Mouse (Mus musculus): ENCODE measurements around the gene Anxa5. TPM values are rescaled to one million over a fixed set of nuclear protein-coding genes. Genes with fewer than 3 reads are reported as not detected.

Anxa5 gene
- polyA plus RNA-seq, 1 experiment from 2014 or later = 75.8 TPM

GRCm38 (mm10) chr3:36446918-36447317 is 28.8 kb downstream of the Anxa5 start:
- ATAC-seq (ENCODE audit: low FRiP score) (no peak), DNase-seq (ENCODE audit: low spot score) (no peak)
- 79% methylated on average over 6 of the region's 6 CpGs for WGBS
- Histone ChIP-seq H3K27ac (no peak overlapping the region), H3K4me3 (replicated peaks; ENCODE audit: low read length) (no peak overlapping the region), H3K4me1 (replicated peaks; ENCODE audit: control insufficient read depth, insufficient read depth, low read length) (no peaks in the 10 kb centered on the region), H3K27me3 (ENCODE audit: control insufficient read depth, insufficient read depth, low read length) (no peaks in the 10 kb centered on the region), H3K9me3 (ENCODE audit: control insufficient read depth, low read length) (no peaks in the 10 kb centered on the region), H3K36me3 (replicated peaks; ENCODE audit: control insufficient read depth, insufficient read depth) (no peaks in the 10 kb centered on the region), H3K4me2 (replicated peaks) (no peak overlapping the region), H3K9ac (no peak overlapping the region)

- Histone ChIP-seq H3K4me1 (replicated peaks; ENCODE audit: control insufficient read depth, insufficient read depth, low read length) (no peaks in the 10 kb centered on the region), H3K9ac (no peak overlapping the region), H3K9me3 (ENCODE audit: control insufficient read depth, low read length) (no peaks in the 10 kb centered on the region), H3K4me3 (replicated peaks; ENCODE audit: low read length) (no peak overlapping the region), H3K4me2 (replicated peaks) (no peak overlapping the region), H3K27me3 (ENCODE audit: control insufficient read depth, insufficient read depth, low read length) (no peaks in the 10 kb centered on the region), H3K36me3 (replicated peaks; ENCODE audit: control insufficient read depth, insufficient read depth) (no peaks in the 10 kb centered on the region), H3K27ac (no peak overlapping the region)
- WGBS = 81% methylated on average over 5 of the region's 5 CpGs
- DNase-seq (ENCODE audit: low spot score) (no peak), ATAC-seq (ENCODE audit: low FRiP score) (no peak)
Measured at GRCm38 (mm10) chr3:36446506-36446905, 29.2 kb downstream of the Anxa5 start.

GRCm38 (mm10) chr3:36446041-36446440 is 29.7 kb downstream of the Anxa5 start:
- Histone ChIP-seq H3K4me3 (replicated peaks; ENCODE audit: low read length) (no peak overlapping the region), H3K4me1 (replicated peaks; ENCODE audit: control insufficient read depth, insufficient read depth, low read length) (no peaks in the 10 kb centered on the region), H3K36me3 (replicated peaks; ENCODE audit: control insufficient read depth, insufficient read depth) (no peaks in the 10 kb centered on the region), H3K27me3 (ENCODE audit: control insufficient read depth, insufficient read depth, low read length) (no peaks in the 10 kb centered on the region), H3K9me3 (ENCODE audit: control insufficient read depth, low read length) (no peaks in the 10 kb centered on the region), H3K27ac (no peak overlapping the region), H3K9ac (no peak overlapping the region), H3K4me2 (replicated peaks) (no peak overlapping the region)
- ATAC-seq (ENCODE audit: low FRiP score) = no peak
- no peak for DNase-seq (ENCODE audit: low spot score)
- WGBS = 95% methylated on average over 3 of the region's 3 CpGs

GRCm38 (mm10) chr3:36442426-36442825 is 33.3 kb downstream of the Anxa5 start:
- DNase-seq (ENCODE audit: low spot score) = peak; percentile 93
- Histone ChIP-seq H3K4me2 (replicated peaks) (no peak overlapping the region), H3K4me3 (replicated peaks; ENCODE audit: low read length) (no peak overlapping the region), H3K9ac (no peak overlapping the region), H3K27ac (no peak overlapping the region), H3K4me1 (replicated peaks; ENCODE audit: control insufficient read depth, insufficient read depth, low read length) (no peaks in the 10 kb centered on the region), H3K27me3 (ENCODE audit: control insufficient read depth, insufficient read depth, low read length) (no peaks in the 10 kb centered on the region), H3K9me3 (ENCODE audit: control insufficient read depth, low read length) (no peaks in the 10 kb centered on the region), H3K36me3 (replicated peaks; ENCODE audit: control insufficient read depth, insufficient read depth) (no peaks in the 10 kb centered on the region)
- ATAC-seq (ENCODE audit: low FRiP score) = peak; percentile 75
- WGBS = 0% methylated on average over 2 of the region's 2 CpGs

- H3K9ac ChIP-seq = no peak overlapping the region
- H3K4me2 ChIP-seq (replicated peaks) = no peak overlapping the region
- H3K27me3 ChIP-seq (ENCODE audit: control insufficient read depth, insufficient read depth, low read length) = no peaks in the 10 kb centered on the region
- H3K36me3 ChIP-seq (replicated peaks; ENCODE audit: control insufficient read depth, insufficient read depth) = no peaks in the 10 kb centered on the region
- 78% methylated on average over 4 of the region's 4 CpGs for WGBS
- ATAC-seq (ENCODE audit: low FRiP score) (no peak), DNase-seq (ENCODE audit: low spot score) (no peak)
- no peaks in the 10 kb centered on the region for H3K9me3 ChIP-seq (ENCODE audit: control insufficient read depth, low read length)
- H3K4me1 ChIP-seq (replicated peaks; ENCODE audit: control insufficient read depth, insufficient read depth, low read length) = no peaks in the 10 kb centered on the region
- no peak overlapping the region for H3K27ac ChIP-seq
- H3K4me3 ChIP-seq (replicated peaks; ENCODE audit: low read length) = no peak overlapping the region
Measured at GRCm38 (mm10) chr3:36440280-36440679, 35.4 kb downstream of the Anxa5 start.

- no peaks in the 10 kb centered on the region for H3K27me3 ChIP-seq (ENCODE audit: control insufficient read depth, insufficient read depth, low read length)
- no peak overlapping the region for H3K9ac ChIP-seq
- no peak overlapping the region for H3K4me2 ChIP-seq (replicated peaks)
- H3K9me3 ChIP-seq (ENCODE audit: control insufficient read depth, low read length) = no peaks in the 10 kb centered on the region
- ATAC-seq (ENCODE audit: low FRiP score) = no peak
- H3K4me1 ChIP-seq (replicated peaks; ENCODE audit: control insufficient read depth, insufficient read depth, low read length) = no peaks in the 10 kb centered on the region
- H3K36me3 ChIP-seq (replicated peaks; ENCODE audit: control insufficient read depth, insufficient read depth) = no peaks in the 10 kb centered on the region
- no peak overlapping the region for H3K4me3 ChIP-seq (replicated peaks; ENCODE audit: low read length)
- DNase-seq (ENCODE audit: low spot score) = no peak
- WGBS = 96% methylated on average over 1 of the region's 1 CpGs
- no peak overlapping the region for H3K27ac ChIP-seq
Measured at GRCm38 (mm10) chr3:36430360-36430759, 45.3 kb downstream of the Anxa5 start.

- H3K4me1 ChIP-seq (replicated peaks; ENCODE audit: control insufficient read depth, insufficient read depth, low read length) = no peaks in the 10 kb centered on the region
- H3K36me3 ChIP-seq (replicated peaks; ENCODE audit: control insufficient read depth, insufficient read depth) = no peaks in the 10 kb centered on the region
- no peak overlapping the region for H3K27ac ChIP-seq
- no peaks in the 10 kb centered on the region for H3K27me3 ChIP-seq (ENCODE audit: control insufficient read depth, insufficient read depth, low read length)
- ATAC-seq (ENCODE audit: low FRiP score) = no peak
- no peak overlapping the region for H3K4me3 ChIP-seq (replicated peaks; ENCODE audit: low read length)
- DNase-seq (ENCODE audit: low spot score) = no peak
- 98% methylated on average over 8 of the region's 8 CpGs for WGBS
- no peak overlapping the region for H3K4me2 ChIP-seq (replicated peaks)
- H3K9ac ChIP-seq = no peak overlapping the region
- no peaks in the 10 kb centered on the region for H3K9me3 ChIP-seq (ENCODE audit: control insufficient read depth, low read length)
Measured at GRCm38 (mm10) chr3:36427386-36427785, 48.3 kb downstream of the Anxa5 start.

- no peaks in the 10 kb centered on the region for H3K27me3 ChIP-seq (ENCODE audit: control insufficient read depth, insufficient read depth, low read length)
- 81% methylated on average over 2 of the region's 2 CpGs for WGBS
- no peak overlapping the region for H3K27ac ChIP-seq
- DNase-seq (ENCODE audit: low spot score) (no peak), ATAC-seq (ENCODE audit: low FRiP score) (no peak)
- H3K4me1 ChIP-seq (replicated peaks; ENCODE audit: control insufficient read depth, insufficient read depth, low read length) = no peaks in the 10 kb centered on the region
- H3K36me3 ChIP-seq (replicated peaks; ENCODE audit: control insufficient read depth, insufficient read depth) = no peaks in the 10 kb centered on the region
- no peak overlapping the region for H3K4me3 ChIP-seq (replicated peaks; ENCODE audit: low read length)
- H3K4me2 ChIP-seq (replicated peaks) = no peak overlapping the region
- H3K9ac ChIP-seq = no peak overlapping the region
- no peaks in the 10 kb centered on the region for H3K9me3 ChIP-seq (ENCODE audit: control insufficient read depth, low read length)
Measured at GRCm38 (mm10) chr3:36409456-36409855, 66.2 kb downstream of the Anxa5 start.

- Histone ChIP-seq H3K36me3 (replicated peaks; ENCODE audit: control insufficient read depth, insufficient read depth) (no peaks in the 10 kb centered on the region), H3K9me3 (ENCODE audit: control insufficient read depth, low read length) (no peaks in the 10 kb centered on the region), H3K4me2 (replicated peaks) (no peak overlapping the region), H3K9ac (no peak overlapping the region), H3K27me3 (ENCODE audit: control insufficient read depth, insufficient read depth, low read length) (no peaks in the 10 kb centered on the region), H3K4me1 (replicated peaks; ENCODE audit: control insufficient read depth, insufficient read depth, low read length) (no peaks in the 10 kb centered on the region), H3K27ac (no peak overlapping the region), H3K4me3 (replicated peaks; ENCODE audit: low read length) (no peak overlapping the region)
- ATAC-seq (ENCODE audit: low FRiP score) (no peak), DNase-seq (ENCODE audit: low spot score) (no peak)
- WGBS = 98% methylated on average over 5 of the region's 5 CpGs
Measured at GRCm38 (mm10) chr3:36406967-36407366, 68.7 kb downstream of the Anxa5 start.

GRCm38 (mm10) chr3:36406340-36406739 is 69.4 kb downstream of the Anxa5 start:
- H3K9me3 ChIP-seq (ENCODE audit: control insufficient read depth, low read length) = no peaks in the 10 kb centered on the region

More at GRCm38 (mm10) chr3:36406340-36406739, 69.4 kb downstream of the Anxa5 start:
- H3K4me2 ChIP-seq (replicated peaks) = no peak overlapping the region
- ATAC-seq (ENCODE audit: low FRiP score) (no peak), DNase-seq (ENCODE audit: low spot score) (no peak)
- no peaks in the 10 kb centered on the region for H3K4me1 ChIP-seq (replicated peaks; ENCODE audit: control insufficient read depth, insufficient read depth, low read length)
- H3K36me3 ChIP-seq (replicated peaks; ENCODE audit: control insufficient read depth, insufficient read depth) = no peaks in the 10 kb centered on the region
- no peak overlapping the region for H3K9ac ChIP-seq
- no peaks in the 10 kb centered on the region for H3K27me3 ChIP-seq (ENCODE audit: control insufficient read depth, insufficient read depth, low read length)
- H3K4me3 ChIP-seq (replicated peaks; ENCODE audit: low read length) = no peak overlapping the region
- 60% methylated on average over 2 of the region's 2 CpGs for WGBS
- no peak overlapping the region for H3K27ac ChIP-seq

Measured in hindbrain, embryonic 14.5 days (tissue).